Mouse (Mus musculus) megakaryocyte progenitor cell, adult 5-6 weeks (primary cell): ENCODE data around the gene Tmem119. TPM values are rescaled to one million over a fixed set of nuclear protein-coding genes. Genes with fewer than 3 reads are reported as not detected.
"Not testable (repeated sequence)": the region's sequence is repeated elsewhere in the genome, so short reads cannot be mapped to it uniquely, and the experiment has no call there.

ENCODE experiments used
- ATAC-seq: replicated peaks from 2 replicates; pipeline ENCODE4 v1.8.0; 2016; ENCODE audit warnings: mild to moderate bottlenecking, moderate TSS enrichment, inconsistent platforms; ENCODE audit not compliant: poor library complexity
- total RNA-seq, 2 experiments: library from RNA; stranded (forward) in 1 of 2; stranded (reverse) in 1 of 2; fragments of 157-497, 149-512 nt in 1 of 2; fragments of 200-1000 nt in 1 of 2; gene quantifications; 2 replicates each; pipeline versions ENCODE4 v1.2.3 to v1.2.4; 2015 to 2017

The Tmem119 gene
- total RNA-seq, 2 experiments from 2014 or later: 6.5 to 8.2 TPM

DNA sequence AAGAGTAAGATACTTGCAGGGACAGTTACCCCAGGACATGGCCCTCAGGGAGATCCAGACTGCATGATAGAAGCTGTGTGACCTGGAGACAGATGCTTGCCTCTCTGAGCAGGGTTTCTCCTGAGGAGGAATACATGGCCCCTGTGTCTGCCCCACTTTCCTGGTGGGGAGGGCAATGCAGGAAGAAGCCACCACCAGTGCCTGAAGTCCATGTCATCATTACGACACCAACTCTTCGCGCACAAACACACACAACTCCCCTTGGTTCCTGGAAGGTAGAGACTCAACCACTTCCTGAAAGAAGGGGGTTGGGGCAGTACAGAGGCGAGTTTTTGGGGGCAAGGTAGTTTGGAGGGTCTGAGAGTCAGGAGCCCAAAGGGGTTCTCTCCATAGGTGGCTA lies 23.9 kb upstream of the Tmem119 start:
- ATAC-seq: peak; percentile 61

DNA sequence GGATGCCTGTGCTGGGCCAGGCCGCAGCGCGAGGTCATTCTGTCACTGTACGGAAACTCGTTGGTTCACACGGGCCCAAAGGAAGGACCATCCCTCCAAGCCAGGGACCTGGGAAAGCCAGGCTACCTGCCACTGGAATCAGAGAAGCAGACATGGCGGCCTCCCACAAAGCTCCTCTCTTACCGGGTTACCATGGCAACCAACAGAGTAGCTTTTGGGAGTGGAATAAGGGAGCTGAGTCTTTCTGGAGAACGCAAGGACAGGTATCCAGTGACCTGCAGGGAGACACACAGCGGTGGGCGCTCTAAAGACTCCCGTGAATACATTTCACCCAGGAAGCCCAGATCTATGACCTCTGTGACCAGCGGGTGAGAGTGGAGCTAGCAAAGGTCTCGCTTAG lies 18.3 kb upstream of the Tmem119 start:
- no peak for ATAC-seq

GRCm38 (mm10) chr5:113815638-113816152 lies 15.4 kb upstream of the Tmem119 start:
- ATAC-seq: peak; percentile 81

GRCm38 (mm10) chr5:113815041-113815389 lies 14.7 kb upstream of the Tmem119 start:
- no peak for ATAC-seq

DNA sequence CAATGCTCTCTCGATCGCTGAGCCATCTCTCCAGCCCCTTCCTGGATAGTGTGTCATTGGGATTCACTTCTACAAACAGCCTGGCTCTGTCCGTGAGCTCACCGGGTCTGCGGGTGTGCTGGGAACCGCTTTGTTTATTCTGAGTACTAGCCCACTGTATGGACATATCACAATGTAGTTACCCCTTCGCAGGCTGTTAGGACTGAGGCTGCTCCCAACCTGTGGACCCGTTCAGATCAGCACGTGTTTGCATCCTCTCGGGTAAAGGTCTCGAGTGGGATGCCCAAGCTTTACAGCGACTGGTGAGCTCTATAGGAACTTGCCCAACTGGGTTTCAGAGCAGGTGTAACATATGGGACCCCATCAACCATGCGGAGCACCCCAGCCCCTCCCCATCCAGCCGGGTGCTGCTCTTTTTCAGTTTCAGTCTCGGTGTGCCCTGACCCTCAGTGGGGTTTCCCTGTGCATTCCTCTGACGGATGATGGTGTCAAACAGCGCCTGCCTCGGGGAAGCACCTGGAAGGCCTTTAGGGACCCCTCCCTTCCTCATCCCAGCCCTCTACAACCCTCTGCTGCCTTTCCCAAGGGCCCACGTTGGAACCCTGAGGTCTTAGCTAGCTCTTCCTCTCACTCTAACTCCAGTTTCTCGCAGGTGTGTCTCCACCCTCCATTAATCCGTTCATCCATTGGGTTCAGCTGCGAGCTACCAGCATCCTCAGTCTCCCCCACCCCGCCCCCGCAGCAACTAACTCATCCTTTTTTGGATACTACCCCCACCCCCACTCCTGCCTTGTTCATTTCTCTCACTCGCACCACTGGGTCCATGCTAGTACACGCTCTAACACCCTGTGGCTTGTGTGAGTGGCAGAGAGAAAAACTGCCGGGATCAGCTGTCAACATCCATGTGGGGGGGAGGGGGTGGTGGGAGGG lies 14.1 kb upstream of the Tmem119 start:
- ATAC-seq: no peak

DNA sequence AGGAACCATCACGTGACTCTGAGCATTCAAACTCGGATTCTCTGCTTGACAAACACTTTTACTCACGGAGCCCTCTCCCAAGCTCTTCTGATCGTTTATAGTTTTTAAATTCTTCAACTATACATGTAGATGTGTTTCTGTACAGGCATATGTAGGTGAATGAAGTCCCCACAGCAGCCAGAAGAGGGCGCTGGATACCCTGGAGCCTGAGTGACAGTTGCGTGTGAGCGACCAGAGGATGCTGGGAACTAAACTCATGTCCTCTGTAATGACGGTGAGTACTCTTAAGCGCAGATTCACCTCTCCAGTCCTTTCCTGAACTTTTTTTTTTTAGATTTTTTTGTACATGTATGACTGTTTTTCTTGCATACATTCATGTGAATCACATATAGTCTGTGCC lies 13.3 kb upstream of the Tmem119 start:
- peak; percentile 38 for ATAC-seq

GRCm38 (mm10) chr5:113812638-113813037 lies 12.3 kb upstream of the Tmem119 start:
- peak; percentile 43 for ATAC-seq

GRCm38 (mm10) chr5:113811824-113812420 lies 11.6 kb upstream of the Tmem119 start:
- ATAC-seq: not testable (repeated sequence)

GRCm38 (mm10) chr5:113810111-113810510 lies 9.8 kb upstream of the Tmem119 start:
- peak; percentile 70 for ATAC-seq

GRCm38 (mm10) chr5:113808177-113808576 lies 7.9 kb upstream of the Tmem119 start:
- no peak for ATAC-seq

GRCm38 (mm10) chr5:113807712-113808111 lies 7.4 kb upstream of the Tmem119 start:
- ATAC-seq: no peak

GRCm38 (mm10) chr5:113806414-113806813 lies 6.1 kb upstream of the Tmem119 start:
- ATAC-seq: no peak

DNA sequence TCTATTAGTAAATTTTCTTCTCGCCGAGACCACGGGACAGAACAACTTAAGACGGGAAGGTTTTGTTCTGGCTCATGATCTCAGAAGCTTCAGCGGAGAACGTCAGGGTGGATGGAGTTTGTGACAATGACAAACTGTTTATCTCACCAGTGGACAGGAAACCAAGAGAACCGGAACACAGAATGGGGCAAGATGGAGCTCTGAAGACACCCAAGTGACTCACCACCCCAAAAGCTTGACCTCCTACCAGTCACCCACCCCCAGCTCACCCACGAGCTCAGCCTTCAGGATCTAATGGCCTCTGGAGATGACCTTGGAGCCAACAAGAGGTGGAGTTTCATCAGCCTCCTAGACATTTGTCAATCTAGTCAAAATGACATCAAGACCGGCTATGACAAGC lies 5.0 kb upstream of the Tmem119 start:
- ATAC-seq: no peak

- ATAC-seq: peak; percentile 43
Observed at GRCm38 (mm10) chr5:113804395-113804966, 4.2 kb upstream of the Tmem119 start.

DNA sequence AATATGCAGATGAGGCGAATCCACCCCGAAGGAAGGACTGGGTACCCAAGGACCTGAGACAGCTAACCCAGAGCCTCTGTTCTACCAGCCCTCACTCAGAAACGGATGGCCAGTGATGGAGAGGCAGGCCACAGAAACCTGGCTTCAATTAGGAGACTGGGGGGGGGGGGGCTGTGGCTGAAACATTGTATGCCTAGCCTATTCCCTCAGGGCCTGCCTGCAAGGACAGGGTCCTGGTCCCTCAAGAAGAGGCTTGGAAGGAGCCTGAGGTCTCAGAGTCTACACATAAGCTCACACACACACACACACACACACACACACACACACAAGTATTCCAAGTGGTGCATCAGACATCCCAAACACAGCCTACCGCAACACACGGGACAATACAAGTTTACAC lies 625 bp downstream of the Tmem119 start:
- no peak for ATAC-seq

DNA sequence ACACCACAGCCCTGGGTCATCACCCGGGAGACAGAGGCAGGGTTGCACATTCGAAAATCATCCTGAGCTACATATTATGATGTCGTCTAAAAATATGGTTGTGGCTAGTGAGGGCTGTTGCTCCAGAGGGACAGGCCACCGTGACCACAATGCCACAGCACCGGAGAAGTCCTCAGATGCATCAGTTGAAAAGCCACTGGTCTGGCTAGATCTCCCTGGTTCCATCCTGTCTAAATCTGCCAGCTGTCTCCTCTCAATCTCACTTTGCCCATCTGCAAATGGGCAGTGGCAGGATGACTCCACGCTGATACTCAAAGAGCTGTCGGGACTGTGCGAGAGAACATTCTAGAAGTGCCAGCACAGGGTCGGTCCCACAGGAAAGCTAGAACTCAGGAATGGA lies 1.8 kb downstream of the Tmem119 start:
- ATAC-seq: peak; percentile 21; the same call in 1 of the 2 replicates

GRCm38 (mm10) chr5:113797149-113797882 lies 3.0 kb downstream of the Tmem119 start:
- ATAC-seq: peak; percentile 36

GRCm38 (mm10) chr5:113796401-113797148 lies 3.7 kb downstream of the Tmem119 start:
- no peak for ATAC-seq

GRCm38 (mm10) chr5:113791197-113792095 lies 8.9 kb downstream of the Tmem119 start:
- no peak for ATAC-seq
